26 mouse cellular contexts compared by ENCODE assay signal in genomic region chr5:35091636-35092035, GRCm38 (mm10).
"Had no signal": no experiment of that assay in that cellular context is flagged by ENCODE, and none has a peak within 500 bp of the region (broad histone marks: within the 10 kb centered on the region; RNA-seq: fewer than 3 reads in every experiment).

No protein-coding gene starts in this region.

- H3K9ac ChIP-seq: heart, embryonic 12.5 days; hindbrain, embryonic 12.5 days; hindbrain, embryonic 14.5 days; intestine, embryonic 15.5 days; limb, embryonic 12.5 days; liver, embryonic 13.5 days; liver, embryonic 15.5 days had no signal

- H3K27ac ChIP-seq: gastrocnemius, adult 2 months; heart, embryonic 10.5 days; hindbrain, embryonic 10.5 days; hindbrain, embryonic 12.5 days; hindbrain, embryonic 14.5 days; intestine, embryonic 15.5 days; layer of hippocampus, adult 2 months; left cerebral cortex, adult 2 months; limb, embryonic 10.5 days; limb, embryonic 12.5 days; liver, embryonic 13.5 days; liver, embryonic 15.5 days had no signal

- H3K4me3 ChIP-seq: gastrocnemius, adult 2 months; heart, embryonic 10.5 days; heart, embryonic 12.5 days; hindbrain, embryonic 10.5 days; hindbrain, embryonic 12.5 days; intestine, embryonic 15.5 days; layer of hippocampus, adult 2 months; left cerebral cortex, adult 2 months; limb, embryonic 10.5 days; limb, embryonic 12.5 days; liver, embryonic 13.5 days; liver, embryonic 15.5 days had no signal

- ATAC-seq: hindbrain, embryonic 16.5 days; inflammation-experienced regulatory T-cells, adult 6 months; intestine, embryonic 15.5 days; intestine, postnatal 0 days had no signal

- H3K27me3 ChIP-seq: heart, embryonic 12.5 days; hindbrain, embryonic 12.5 days; intestine, embryonic 15.5 days; limb, embryonic 12.5 days; liver, embryonic 13.5 days; liver, embryonic 15.5 days had no signal

- H3K4me2 ChIP-seq: heart, embryonic 12.5 days; hindbrain, embryonic 12.5 days; hindbrain, embryonic 14.5 days; intestine, embryonic 15.5 days; limb, embryonic 12.5 days; liver, embryonic 11.5 days; liver, embryonic 13.5 days; liver, embryonic 15.5 days had no signal

- H3K4me1 ChIP-seq: heart, embryonic 12.5 days; hindbrain, embryonic 10.5 days; hindbrain, embryonic 12.5 days; intestine, embryonic 15.5 days; limb, embryonic 10.5 days; limb, embryonic 12.5 days; liver, embryonic 15.5 days had no signal

- H3K9me3 ChIP-seq: heart, embryonic 10.5 days; heart, embryonic 12.5 days; hindbrain, embryonic 10.5 days; hindbrain, embryonic 12.5 days; intestine, embryonic 15.5 days; limb, embryonic 10.5 days; limb, embryonic 12.5 days; liver, embryonic 13.5 days; liver, embryonic 15.5 days had no signal

- DNase-seq: gastrocnemius, postnatal 10 days; gastrocnemius, postnatal 25 days; heart, adult 18-20 months; heart, postnatal 10 days; heart, postnatal 4 days; kidney, adult 18-20 months; kidney, postnatal 10 days; kidney, postnatal 4 days; liver; liver, embryonic 13.5 days had no signal
